Mouse (Mus musculus): ENCODE measurements around the gene Tfap4.
"Not testable (repeated sequence)": the region's sequence is repeated elsewhere in the genome, so short reads cannot be mapped to it uniquely, and the experiment has no call there.

Gene Tfap4

GRCm38 (mm10) chr16:4593971-4594813, 34.5 kb upstream of the Tfap4 start, which contains the start of gene Glis2:
TSS of gene Glis2 (plus strand) at chr16:4594713.
- in situ Hi-C loops (cut with MboI, MseI) = no loop called here

- in situ Hi-C loops (cut with MboI, MseI) = no loop called here
These were observed 33.5 kb upstream of the Tfap4 start for GRCm38 (mm10) chr16:4592909-4593875.

GRCm38 (mm10) chr16:4590236-4590635, 30.6 kb upstream of the Tfap4 start:
- in situ Hi-C loops (cut with MboI, MseI) = no loop called here

- in situ Hi-C loops (cut with MboI, MseI) = no loop called here
These were observed 28.0 kb upstream of the Tfap4 start for GRCm38 (mm10) chr16:4587516-4588210.

GRCm38 (mm10) chr16:4586531-4587123, 27.0 kb upstream of the Tfap4 start:
- in situ Hi-C loops (cut with MboI, MseI) = no loop called here

- in situ Hi-C loops (cut with MboI, MseI) = no loop called here
These were observed 26.2 kb upstream of the Tfap4 start for GRCm38 (mm10) chr16:4585642-4586530.

- in situ Hi-C loops (cut with MboI, MseI) = no loop called here
These were observed 24.8 kb upstream of the Tfap4 start for GRCm38 (mm10) chr16:4584438-4584837.

- in situ Hi-C loops (cut with MboI, MseI) = no loop called here
These were observed 24.2 kb upstream of the Tfap4 start for GRCm38 (mm10) chr16:4583807-4584206.

- in situ Hi-C loops (cut with MboI, MseI) = not testable (repeated sequence)
These were observed 21.5 kb upstream of the Tfap4 start for GRCm38 (mm10) chr16:4581179-4581578.

GRCm38 (mm10) chr16:4578630-4579029, 19.0 kb upstream of the Tfap4 start:
- in situ Hi-C loops (cut with MboI, MseI) = no loop called here

GRCm38 (mm10) chr16:4576873-4577272, 17.2 kb upstream of the Tfap4 start:
- in situ Hi-C loops (cut with MboI, MseI) = no loop called here

GRCm38 (mm10) chr16:4576038-4576437, 16.4 kb upstream of the Tfap4 start:
- in situ Hi-C loops (cut with MboI, MseI) = no loop called here

GRCm38 (mm10) chr16:4570737-4571136, 11.1 kb upstream of the Tfap4 start:
- in situ Hi-C loops (cut with MboI, MseI) = no loop called here

- in situ Hi-C loops (cut with MboI, MseI) = loop anchor here (5.0 kb wide), 1 partner anchor 44 kb away; no protein-coding TSS in a partner anchor
These were observed 8.3 kb upstream of the Tfap4 start for GRCm38 (mm10) chr16:4567912-4568311.

- in situ Hi-C loops (cut with MboI, MseI) = loop anchor here (5.0 kb wide), 1 partner anchor 83 kb away; no protein-coding TSS in a partner anchor
These were observed 695 bp upstream of the Tfap4 start for GRCm38 (mm10) chr16:4560145-4560952.

- in situ Hi-C loops (cut with MboI, MseI) = loop anchor here (10.0 kb wide), 1 partner anchor 484 kb away; the partner anchor contains the start of gene Trap1
These were observed 548 bp downstream of the Tfap4 start for GRCm38 (mm10) chr16:4558980-4559631.

GRCm38 (mm10) chr16:4558384-4558979, 1.2 kb downstream of the Tfap4 start:
- in situ Hi-C loops (cut with MboI, MseI) = loop anchor here (10.0 kb wide), 1 partner anchor 484 kb away; the partner anchor contains the start of gene Trap1

- in situ Hi-C loops (cut with MboI, MseI) = loop anchor here (10.0 kb wide), 1 partner anchor 483 kb away; the partner anchor contains the start of gene Trap1
These were observed 1.7 kb downstream of the Tfap4 start for GRCm38 (mm10) chr16:4557949-4558348.

All from regulatory T cell (primary cell).